ENCODE assay signal across 8 mouse cellular contexts in genomic region chr9:102834742-102835591, GRCm38 (mm10). TPM values are rescaled to one million over a fixed set of nuclear protein-coding genes. Genes with fewer than 3 reads are reported as not detected.
DNase-seq lines count a peak whose midpoint lies in the region; ATAC-seq and TF ChIP-seq lines count a peak whose summit lies in the region.

Ryk (plus strand) TSS chr9:102834917.

- H3K27ac ChIP-seq in thymus, adult 2 months (ENCODE audit: control insufficient read depth, insufficient read depth, low read length) = no peak within 1 kb of the TSS
- H3K27ac ChIP-seq in intestine, embryonic 16.5 days (ENCODE audit: low read length) = peak within 1 kb of the TSS; percentile 92
- H3K27ac ChIP-seq in midbrain, embryonic 12.5 days (replicated peaks) = peak within 1 kb of the TSS; percentile 89

- H3K4me2 ChIP-seq in intestine, embryonic 16.5 days (ENCODE audit: low read depth, low read length) = peak within 1 kb of the TSS; percentile 71
- peak within 1 kb of the TSS; percentile 82 for H3K4me2 ChIP-seq in midbrain, embryonic 12.5 days (replicated peaks)

- peak within 1 kb of the TSS; percentile 24 for H3K4me3 ChIP-seq in thymus, adult 2 months (ENCODE audit: control insufficient read depth, insufficient read depth, low read length)
- peak within 1 kb of the TSS; percentile 96 for H3K4me3 ChIP-seq in intestine, embryonic 16.5 days (ENCODE audit: low read length)
- H3K4me3 ChIP-seq in midbrain, embryonic 12.5 days = peak within 1 kb of the TSS; percentile 96

- TF ChIP-seq POLR2A in thymus, adult 2 months (IDR thresholded peaks at IDR 0.05; ENCODE audit: control insufficient read depth, extremely low read depth, insufficient read depth, low read length, poor library complexity) = no peak

- intact Hi-C loops in left cerebral cortex, postnatal 36 days (cut with DNase I) = loop anchor here (5.0 kb wide), 1 partner anchor 32 kb away; no protein-coding TSS in a partner anchor

- 8% methylated on average over 119 of the region's 119 CpGs for WGBS in thymus, adult 2 months
- WGBS in intestine, embryonic 16.5 days = under 1% methylated on average over 90 of the region's 119 CpGs
- WGBS in midbrain, embryonic 12.5 days = under 1% methylated on average over 102 of the region's 119 CpGs

- H3K36me3 ChIP-seq in thymus, adult 2 months (ENCODE audit: control insufficient read depth, insufficient read depth, low read length) = no peaks in the 10 kb centered on the region
- H3K36me3 ChIP-seq in intestine, embryonic 16.5 days (ENCODE audit: control insufficient read depth, insufficient read depth, low read length) = no peaks in the 10 kb centered on the region
- no peaks in the 10 kb centered on the region for H3K36me3 ChIP-seq in midbrain, embryonic 12.5 days

- no peaks in the 10 kb centered on the region; the same call in 1 of the 2 replicates for H3K27me3 ChIP-seq in thymus, adult 2 months (ENCODE audit: control insufficient read depth, insufficient read depth, low read length)
- no peaks in the 10 kb centered on the region for H3K27me3 ChIP-seq in intestine, embryonic 16.5 days (replicated peaks; ENCODE audit: control insufficient read depth, insufficient read depth, low read length)
- no peaks in the 10 kb centered on the region for H3K27me3 ChIP-seq in midbrain, embryonic 12.5 days

- no peak for TF ChIP-seq CTCF in thymus, adult 2 months (IDR thresholded peaks at IDR 0.05; ENCODE audit: borderline replicate concordance, control insufficient read depth, extremely low read depth, insufficient read depth, low read length, poor library complexity)

- H3K9me3 ChIP-seq in intestine, embryonic 16.5 days (ENCODE audit: control insufficient read depth, low read length) = no peaks in the 10 kb centered on the region
- H3K9me3 ChIP-seq in midbrain, embryonic 12.5 days = no peaks in the 10 kb centered on the region

- ATAC-seq in intestine, embryonic 16.5 days = peak; percentile 83
- peak; percentile 88 for ATAC-seq in midbrain, embryonic 12.5 days (ENCODE audit: low FRiP score, low read depth)

- H3K4me1 ChIP-seq in thymus, adult 2 months (replicated peaks; ENCODE audit: control insufficient read depth, insufficient read depth, low read length) = no peaks in the 10 kb centered on the region
- peaks cover 24% of the 10 kb centered on the region for H3K4me1 ChIP-seq in intestine, embryonic 16.5 days (ENCODE audit: control insufficient read depth, insufficient read depth, low read length)
- peaks cover 23% of the 10 kb centered on the region for H3K4me1 ChIP-seq in midbrain, embryonic 12.5 days

- DNase-seq in thymus, adult 2 months = no peak
- DNase-seq in thymus, adult 18-20 months = no peak
- DNase-seq in embryo, embryonic 11.5 days (ENCODE audit: low read depth, low spot score) = peak; percentile 73
- DNase-seq in gonadal fat pad, adult 2 months (ENCODE audit: low read depth) = no peak
- DNase-seq in left cerebral cortex, postnatal 36 days (ENCODE audit: low spot score in 2 of 2) = peak; percentile 74 to 80
- DNase-seq in spleen, adult 18-20 months = peak; percentile 12 to 48

- H3K9ac ChIP-seq in intestine, embryonic 16.5 days (ENCODE audit: low read depth, low read length) = peak within 1 kb of the TSS; percentile 97
- peak within 1 kb of the TSS; percentile 96 for H3K9ac ChIP-seq in midbrain, embryonic 12.5 days (replicated peaks)

RNA-seq across cellular contexts. Expression of gene Ryk, which starts in this region (rescaled TPM):
- 6.8 and 10.7 TPM in 2 replicates for polyA plus RNA-seq in thymus, adult 2 months (2012; rRNA removed)
- polyA plus RNA-seq in gonadal fat pad, adult 2 months (2012; rRNA removed) = 66.4 and 68.8 TPM in 2 replicates
- polyA plus RNA-seq in intestine, embryonic 16.5 days (2015; fragmentation: Nextera tagmentation; extraction: Ambion mirVana) = 13.5 and 14.4 TPM in 2 replicates
- total RNA-seq in left cerebral cortex, postnatal 36 days (2021) = 10 to 100 TPM; 31.6 to 38.0 TPM
- polyA plus RNA-seq in midbrain, embryonic 12.5 days (2016; fragmentation: Nextera tagmentation; extraction: Ambion mirVana) = 15.7 and 17.0 TPM in 2 replicates

Comparison
In these comparisons a context has a peak if more than half of its experiments do, and no peak if none do; other contexts are left out.
1. DNase-seq: peak in embryo, embryonic 11.5 days (single experiment), left cerebral cortex, postnatal 36 days (2 of 2) and spleen, adult 18-20 months (2 of 2); none in thymus, adult 2 months (single experiment), thymus, adult 18-20 months (0 of 2) and gonadal fat pad, adult 2 months (single experiment).
2. H3K4me3 ChIP-seq: peak in every context shown above with its lines; median percentile 96 in intestine, embryonic 16.5 days; 96 in midbrain, embryonic 12.5 days; 24 in thymus, adult 2 months.